Mouse (Mus musculus) heart, postnatal 0 days (tissue): Measurements from ENCODE around the gene Atp6v0e. TPM values are rescaled to one million over a fixed set of nuclear protein-coding genes. Genes with fewer than 3 reads are reported as not detected.

Source experiments
- ATAC-seq: fragments of 200-750 bp; cut with Nextera tagmentation; 2 replicates; pipeline ENCODE4 v1.8.0; 2017; ENCODE audit warnings: low read depth, moderate number of reproducible peaks, moderate library complexity; ENCODE audit not compliant: insufficient read depth
- DNase-seq: peaks from one replicate; pipeline ENCODE4 v3.0.0-alpha.2; 2016; ENCODE audit warnings: low spot score
- H3K27ac ChIP-seq: fragments of 300-500 bp; sonication (generic); 2 replicates; pipeline ENCODE4 v1.5.1; 2014; ENCODE audit warnings: low read depth, mild to moderate bottlenecking
- H3K27me3 ChIP-seq: fragments of 300-500 bp; sonication (generic); 2 replicates; pipeline ENCODE4 v1.6.1; 2014; ENCODE audit warnings: low read length, mixed read lengths; ENCODE audit not compliant: control insufficient read depth, insufficient read depth
- H3K36me3 ChIP-seq: fragments of 300-500 bp; sonication (generic); replicated peaks from 2 replicates; pipeline ENCODE4 v1.6.1; 2014; ENCODE audit warnings: low read length, mixed read lengths; ENCODE audit not compliant: control insufficient read depth, insufficient read depth
- H3K4me1 ChIP-seq: fragments of 300-500 bp; sonication (generic); 2 replicates; pipeline ENCODE4 v1.6.1; 2014; ENCODE audit warnings: antibody characterized with exemption; ENCODE audit not compliant: control insufficient read depth, insufficient read depth
- H3K4me2 ChIP-seq: fragments of 300-500 bp; sonication (generic); 2 replicates; pipeline ENCODE4 v1.6.1; 2014; ENCODE audit warnings: low read depth, mild to moderate bottlenecking, low read length, moderate library complexity
- H3K4me3 ChIP-seq: fragments of 300-500 bp; sonication (generic); 2 replicates; pipeline ENCODE4 v1.5.1; 2014; ENCODE audit warnings: low read depth, low read length
- H3K9ac ChIP-seq: fragments of 300-500 bp; sonication (generic); replicated peaks from 2 replicates; pipeline ENCODE4 v1.6.1; 2014; ENCODE audit warnings: low read depth, low read length, mixed read lengths
- H3K9me3 ChIP-seq: fragments of 300-500 bp; sonication (generic); replicated peaks from 2 replicates; pipeline ENCODE4 v1.6.1; 2016; ENCODE audit warnings: low read length; ENCODE audit not compliant: control insufficient read depth
- CTCF ChIP-seq: IDR thresholded peaks from 2 replicates; pipeline ENCODE4 v1.5.1; 2016; ENCODE audit warnings: antibody characterized with exemption, control low read depth, low read depth
- EP300 ChIP-seq: IDR thresholded peaks from 2 replicates; pipeline ENCODE4 v1.6.1; 2016; ENCODE audit warnings: antibody characterized with exemption, low read depth
- WGBS: fragments of 180-500 bp; shearing (Covaris S2); extraction: QIAGEN DNeasy Blood & Tissue Kit; methylation state at CpG from one replicate; pipeline ENCODE4 v1.1.7; 2014; 5-methylcytosine and 5-hydroxymethylcytosine counted together
- polyA plus RNA-seq: library from polyadenylated mRNA; unstranded; fragments of >200 nt; fragmentation: Nextera tagmentation; extraction: Ambion mirVana; gene quantifications from 2 replicates; pipeline ENCODE4 v1.2.1, GENCODE M21; 2015
- total RNA-seq: library from RNA; depleted of rRNA; stranded (reverse); fragments of >200 nt; gene quantifications from 2 replicates; pipeline ENCODE4 v1.2.3, GENCODE M21; 2014; ENCODE audit warnings: low replicate concordance

The Atp6v0e gene
- total and polyA plus RNA-seq, 2 experiments from 2014 or later, result 206 to 298 TPM

DNA sequence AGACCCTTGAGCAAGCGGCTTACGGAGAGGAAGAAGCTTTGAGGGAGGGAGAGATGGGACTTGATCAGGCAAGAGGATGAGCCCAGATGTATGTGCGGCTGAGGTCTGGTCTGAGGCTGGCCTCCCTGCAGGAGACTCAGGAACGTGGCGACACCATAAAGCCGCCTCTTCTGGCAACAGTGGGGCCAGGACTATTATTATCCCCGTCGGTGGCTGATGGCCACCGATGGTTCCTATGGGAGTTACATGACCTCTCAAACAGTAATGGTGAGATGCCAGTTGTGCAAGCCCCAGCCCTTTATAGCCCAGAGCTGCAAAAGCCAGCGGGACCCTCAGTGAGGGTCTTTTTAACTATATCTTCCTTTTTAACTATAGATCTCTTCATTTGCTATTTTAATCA lies 38.0 kb upstream of the Atp6v0e start:
- Histone ChIP-seq H3K9me3 (no peaks in the 10 kb centered on the region), H3K9ac (no peak overlapping the region), H3K4me2 (no peak overlapping the region), H3K27ac (no peak overlapping the region), H3K4me1 (peaks cover 8% of the 10 kb centered on the region), H3K36me3 (peaks cover 50% of the 10 kb centered on the region), H3K4me3 (no peak overlapping the region), H3K27me3 (no peaks in the 10 kb centered on the region)
- 76% methylated on average over 10 of the region's 10 CpGs for WGBS
- DNase-seq (no peak), ATAC-seq (no peak)
- TF ChIP-seq EP300, result no peak
- no peak for TF ChIP-seq CTCF

- Histone ChIP-seq H3K4me1 (peaks cover 8% of the 10 kb centered on the region), H3K9me3 (no peaks in the 10 kb centered on the region), H3K9ac (no peak overlapping the region), H3K4me2 (no peak overlapping the region), H3K4me3 (no peak overlapping the region), H3K27ac (no peak overlapping the region), H3K36me3 (peaks cover 55% of the 10 kb centered on the region), H3K27me3 (no peaks in the 10 kb centered on the region)
- DNase-seq (no peak), ATAC-seq (no peak)
- WGBS, result 88% methylated on average over 2 of the region's 2 CpGs
- TF ChIP-seq EP300, result no peak
- TF ChIP-seq CTCF, result no peak
These were observed 37.5 kb upstream of the Atp6v0e start for GRCm38 (mm10) chr17:26625521-26626010.

DNA sequence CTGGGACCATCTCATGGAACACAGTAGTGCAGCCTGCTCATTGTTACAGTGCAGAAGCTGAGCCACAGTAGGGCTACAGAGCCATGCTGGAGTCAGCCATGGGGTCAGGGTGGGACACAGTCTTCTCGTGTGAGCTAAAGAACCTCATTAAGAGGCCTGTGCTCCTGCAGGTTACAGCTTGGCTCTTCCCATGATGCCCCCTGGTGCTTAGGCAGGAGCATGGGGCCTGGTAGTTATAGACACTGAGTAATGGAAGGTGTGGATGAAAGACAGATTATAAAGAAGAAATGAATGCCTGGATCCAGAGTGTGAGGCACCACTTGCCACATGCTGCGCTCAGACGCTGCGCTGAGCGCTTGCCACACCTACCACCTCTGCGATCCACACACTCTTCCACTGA lies 34.6 kb upstream of the Atp6v0e start:
- H3K4me3 ChIP-seq, result no peak overlapping the region
- no peak overlapping the region for H3K4me2 ChIP-seq
- H3K27ac ChIP-seq, result no peak overlapping the region
- WGBS, result 83% methylated on average over 6 of the region's 6 CpGs
- H3K9ac ChIP-seq, result no peak overlapping the region
- no peaks in the 10 kb centered on the region for H3K9me3 ChIP-seq
- H3K36me3 ChIP-seq, result peaks cover 76% of the 10 kb centered on the region
- H3K27me3 ChIP-seq, result no peaks in the 10 kb centered on the region
- DNase-seq (no peak), ATAC-seq (no peak)
- no peaks in the 10 kb centered on the region for H3K4me1 ChIP-seq
- TF ChIP-seq EP300, result no peak
- peak; percentile 39 for TF ChIP-seq CTCF

DNA sequence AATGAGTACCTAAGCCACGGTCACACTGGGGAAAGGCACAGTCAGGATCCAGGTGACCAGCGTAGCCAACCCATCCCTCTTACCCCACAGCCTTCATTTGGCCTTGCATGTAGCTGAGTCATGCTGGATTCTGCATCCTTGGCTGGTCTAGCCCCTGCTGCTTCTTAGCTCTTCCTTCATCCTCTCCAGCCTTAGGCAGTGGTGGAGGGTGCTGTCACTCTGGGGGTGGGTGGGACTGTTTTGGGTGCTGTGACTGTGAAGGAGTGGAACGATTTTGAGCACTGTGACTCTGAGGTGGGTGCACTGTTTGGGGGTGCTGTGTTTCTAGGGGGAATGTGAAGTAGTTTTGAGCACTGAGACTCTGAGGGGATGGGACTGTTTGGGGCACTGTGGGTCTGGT lies 34.1 kb upstream of the Atp6v0e start:
- DNase-seq (no peak), ATAC-seq (no peak)
- no peaks in the 10 kb centered on the region for H3K9me3 ChIP-seq
- H3K4me3 ChIP-seq, result no peak overlapping the region
- no peak overlapping the region for H3K9ac ChIP-seq
- H3K27me3 ChIP-seq, result no peaks in the 10 kb centered on the region
- TF ChIP-seq EP300 (no peak), CTCF (no peak)
- H3K36me3 ChIP-seq, result peaks cover 76% of the 10 kb centered on the region
- H3K4me2 ChIP-seq, result no peak overlapping the region
- WGBS, result 93% methylated on average over 3 of the region's 3 CpGs
- no peaks in the 10 kb centered on the region for H3K4me1 ChIP-seq
- no peak overlapping the region for H3K27ac ChIP-seq

GRCm38 (mm10) chr17:26631811-26632327 lies 31.2 kb upstream of the Atp6v0e start:
- no peaks in the 10 kb centered on the region for H3K27me3 ChIP-seq
- H3K4me2 ChIP-seq, result no peak overlapping the region
- no peaks in the 10 kb centered on the region for H3K9me3 ChIP-seq
- DNase-seq (no peak), ATAC-seq (no peak)
- H3K36me3 ChIP-seq, result peaks cover 76% of the 10 kb centered on the region
- TF ChIP-seq CTCF, result no peak
- no peak for TF ChIP-seq EP300
- H3K4me3 ChIP-seq, result no peak overlapping the region
- 61% methylated on average over 8 of the region's 8 CpGs for WGBS
- H3K4me1 ChIP-seq, result no peaks in the 10 kb centered on the region
- no peak overlapping the region for H3K27ac ChIP-seq
- no peak overlapping the region for H3K9ac ChIP-seq

DNA sequence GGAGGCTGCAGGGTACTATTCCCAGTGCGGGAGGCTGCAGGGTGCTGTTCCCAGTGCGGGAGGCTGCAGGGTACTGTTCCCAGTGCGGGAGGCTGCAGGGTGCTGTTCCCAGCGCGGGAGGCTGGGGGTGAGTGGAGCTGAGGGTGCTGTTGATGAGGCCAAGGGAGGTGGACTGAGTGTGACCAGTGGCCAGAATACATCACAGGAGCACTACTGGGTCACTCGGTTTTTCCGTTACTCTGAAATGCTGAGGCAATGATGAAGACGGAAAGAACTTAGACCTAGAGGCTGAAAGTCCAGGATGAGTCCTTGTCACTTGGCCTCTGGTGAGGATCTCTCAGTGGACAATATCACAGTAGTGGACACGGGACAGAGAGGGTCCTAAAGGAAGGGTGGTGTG lies 29.8 kb upstream of the Atp6v0e start:
- Histone ChIP-seq H3K9me3 (no peaks in the 10 kb centered on the region), H3K9ac (no peak overlapping the region), H3K4me3 (no peak overlapping the region), H3K4me2 (no peak overlapping the region), H3K36me3 (peaks cover 70% of the 10 kb centered on the region), H3K27me3 (no peaks in the 10 kb centered on the region), H3K27ac (no peak overlapping the region), H3K4me1 (no peaks in the 10 kb centered on the region)
- no peak for DNase-seq
- no peak for TF ChIP-seq EP300
- no peak for TF ChIP-seq CTCF
- WGBS, result 85% methylated on average over 9 of the region's 9 CpGs
- no peak for ATAC-seq
